Mouse (Mus musculus): ENCODE measurements at regions not wholly inside any gene's neighbourhood (a gene's known extent, or its start where the extent isn't known, plus 50 kb on each side); places are given as distances from the start of the nearest gene placed in this dataset.

DNA sequence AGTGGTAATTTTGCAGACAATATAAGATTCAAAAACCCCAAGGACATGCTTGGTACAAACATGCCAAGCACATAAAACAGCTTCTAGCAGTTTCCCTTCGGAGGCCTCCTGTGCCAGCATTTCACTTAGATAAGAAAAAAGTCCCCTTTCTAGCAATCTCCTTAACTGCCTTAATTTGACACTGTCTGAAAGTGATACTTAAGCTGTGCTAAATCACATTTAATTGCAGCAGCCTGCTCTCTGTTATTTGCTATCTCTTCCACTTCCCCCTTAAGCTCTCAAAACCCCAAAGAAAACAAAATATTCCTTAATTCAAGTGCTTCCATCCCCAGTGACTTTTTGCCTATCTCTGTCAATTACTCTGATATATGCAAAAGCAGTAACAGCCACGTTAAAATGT is 86.9 kb upstream of the Prokr2 start:
- no peak overlapping the region for H3K27ac ChIP-seq
- H3K9ac ChIP-seq = no peak overlapping the region
- 0 out of 2 replicates have a peak, but pooled peaks cover 3% of the 10 kb centered on the region for H3K4me1 ChIP-seq
- H3K4me3 ChIP-seq (replicated peaks) = no peak overlapping the region
- no peaks in the 10 kb centered on the region for H3K9me3 ChIP-seq (replicated peaks)
- no peaks in the 10 kb centered on the region for H3K36me3 ChIP-seq
- ATAC-seq (replicated peaks; ENCODE audit: low FRiP score) = no peak; the same call in 1 of the 2 replicates
- no peak overlapping the region for H3K4me2 ChIP-seq
- WGBS = 11% methylated on average over 2 of the region's 2 CpGs
- no peaks in the 10 kb centered on the region for H3K27me3 ChIP-seq

DNA sequence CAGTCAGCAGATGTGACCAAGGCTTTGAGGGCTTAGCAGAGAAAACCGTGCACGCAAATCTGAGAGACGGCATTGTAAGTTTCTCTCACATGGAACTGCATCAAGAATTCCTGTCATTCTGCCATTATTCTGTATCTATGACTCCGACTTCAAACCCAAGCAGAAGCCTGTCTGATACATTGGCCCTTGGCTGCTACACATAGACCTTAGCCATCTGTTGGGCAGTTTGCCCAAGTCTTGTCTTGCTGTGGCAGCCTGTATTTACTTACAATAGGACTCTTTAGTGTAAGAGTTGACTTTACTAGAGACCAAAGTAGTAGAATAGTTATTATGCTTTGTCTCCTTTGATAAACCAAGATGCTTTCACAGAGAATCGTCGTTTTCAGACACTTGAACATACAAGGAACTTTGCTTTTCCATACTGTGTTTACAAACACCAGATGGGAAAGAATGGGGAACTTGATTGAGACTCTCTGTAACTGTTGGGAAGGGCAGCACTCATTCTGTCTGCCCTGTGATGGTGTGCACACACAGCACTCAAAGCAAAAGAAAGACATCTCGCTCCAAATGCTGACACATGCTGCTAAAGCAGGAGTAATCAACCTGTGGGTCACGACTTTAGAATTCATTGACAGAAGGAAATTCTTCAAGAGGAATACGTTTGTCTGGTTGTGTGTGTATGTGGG is 83.9 kb upstream of the Prokr2 start:
- no peaks in the 10 kb centered on the region for H3K9me3 ChIP-seq (replicated peaks)

DNA sequence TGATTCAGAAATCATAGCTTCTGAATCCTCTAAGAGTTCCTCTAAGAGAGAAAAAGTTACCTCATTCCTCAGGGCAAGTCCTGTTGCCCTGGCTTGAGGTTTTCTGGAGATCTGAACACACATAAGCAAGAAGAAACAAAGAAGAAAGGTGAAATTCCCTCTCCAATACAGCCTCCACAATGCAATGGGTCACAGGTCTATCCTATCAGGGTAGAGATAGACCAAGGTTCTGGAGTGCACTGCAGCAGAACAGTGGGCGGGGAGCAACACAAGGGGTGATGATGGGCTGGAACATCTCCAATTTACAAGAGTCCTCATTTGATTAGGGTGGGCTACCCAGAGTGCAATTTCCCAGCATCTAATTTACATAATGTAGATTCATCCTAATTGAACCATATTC is 69.8 kb upstream of the Prokr2 start:
- 94% methylated on average over 1 of the region's 1 CpGs for WGBS
- ATAC-seq (replicated peaks; ENCODE audit: low FRiP score) = no peak

More for the DNA sequence above, 83.9 kb upstream of the Prokr2 start:
- Histone ChIP-seq H3K9ac (no peak overlapping the region), H3K27ac (no peak overlapping the region), H3K27me3 (no peaks in the 10 kb centered on the region), H3K36me3 (no peaks in the 10 kb centered on the region), H3K4me3 (replicated peaks) (no peak overlapping the region), H3K4me1 (0 out of 2 replicates have a peak, but pooled peaks cover 3% of the 10 kb centered on the region), H3K4me2 (no peak overlapping the region)
- 82% methylated on average over 9 of the region's 9 CpGs for WGBS
- ATAC-seq (replicated peaks; ENCODE audit: low FRiP score) = no peak

DNA sequence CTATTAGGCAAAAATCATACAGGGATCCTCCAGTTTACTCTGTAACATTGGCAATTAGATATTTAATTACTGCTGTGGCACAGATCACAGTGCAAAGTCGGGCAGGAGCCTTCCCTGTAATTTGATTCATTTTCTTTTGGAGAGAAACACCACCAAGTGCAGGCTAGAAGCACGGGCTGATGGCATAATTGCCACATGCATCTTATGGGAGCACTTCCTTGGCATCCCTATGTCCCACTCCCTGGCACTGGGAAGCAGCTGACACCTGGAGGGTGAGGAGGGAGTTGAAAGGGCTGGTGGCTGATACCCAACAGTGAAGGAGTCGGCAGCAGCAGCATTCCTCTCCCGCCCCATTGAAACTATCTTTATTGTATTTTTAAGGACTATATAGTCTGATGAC is 64.1 kb upstream of the Prokr2 start:
- Histone ChIP-seq H3K4me1 (peaks cover 6% of the 10 kb centered on the region; the same call in 1 of the 2 replicates), H3K4me3 (replicated peaks) (no peak overlapping the region), H3K9me3 (replicated peaks) (no peaks in the 10 kb centered on the region), H3K4me2 (no peak overlapping the region), H3K27ac (no peak overlapping the region), H3K9ac (no peak overlapping the region), H3K27me3 (no peaks in the 10 kb centered on the region), H3K36me3 (no peaks in the 10 kb centered on the region)
- no peak for ATAC-seq (replicated peaks; ENCODE audit: low FRiP score)
- WGBS = 58% methylated on average over 4 of the region's 4 CpGs

More for the DNA sequence above, 69.8 kb upstream of the Prokr2 start:
- Histone ChIP-seq H3K4me2 (no peak overlapping the region), H3K9me3 (replicated peaks) (no peaks in the 10 kb centered on the region), H3K9ac (no peak overlapping the region), H3K36me3 (no peaks in the 10 kb centered on the region), H3K27me3 (no peaks in the 10 kb centered on the region), H3K4me3 (replicated peaks) (no peak overlapping the region), H3K27ac (no peak overlapping the region), H3K4me1 (no peaks in the 10 kb centered on the region)

DNA sequence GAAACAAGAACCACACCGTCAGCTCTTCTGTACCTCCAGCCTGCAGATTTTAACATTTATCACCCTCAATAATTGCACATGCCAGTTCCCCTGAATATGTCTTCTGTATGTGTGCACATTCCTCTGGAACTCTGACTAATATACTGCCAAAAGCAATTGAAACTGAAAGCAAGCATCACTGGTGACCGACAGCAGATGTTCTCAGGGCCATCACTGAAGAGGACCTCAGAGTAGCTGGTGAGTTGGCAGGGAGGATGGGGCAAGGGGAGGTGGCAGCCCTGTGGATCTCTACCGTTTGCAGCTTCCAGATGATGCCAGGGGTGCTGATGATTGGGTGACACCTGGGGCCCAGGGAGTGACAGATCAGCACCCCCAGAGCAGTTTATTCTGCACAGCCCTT is 62.6 kb upstream of the Prokr2 start:
- H3K9ac ChIP-seq = no peak overlapping the region
- no peaks in the 10 kb centered on the region for H3K27me3 ChIP-seq
- ATAC-seq (replicated peaks; ENCODE audit: low FRiP score) = no peak
- H3K9me3 ChIP-seq (replicated peaks) = no peaks in the 10 kb centered on the region
- H3K36me3 ChIP-seq = no peaks in the 10 kb centered on the region
- no peak overlapping the region for H3K27ac ChIP-seq
- H3K4me2 ChIP-seq = no peak overlapping the region
- H3K4me1 ChIP-seq = peaks cover 7% of the 10 kb centered on the region; the same call in 1 of the 2 replicates
- H3K4me3 ChIP-seq (replicated peaks) = no peak overlapping the region
- 77% methylated on average over 3 of the region's 3 CpGs for WGBS

DNA sequence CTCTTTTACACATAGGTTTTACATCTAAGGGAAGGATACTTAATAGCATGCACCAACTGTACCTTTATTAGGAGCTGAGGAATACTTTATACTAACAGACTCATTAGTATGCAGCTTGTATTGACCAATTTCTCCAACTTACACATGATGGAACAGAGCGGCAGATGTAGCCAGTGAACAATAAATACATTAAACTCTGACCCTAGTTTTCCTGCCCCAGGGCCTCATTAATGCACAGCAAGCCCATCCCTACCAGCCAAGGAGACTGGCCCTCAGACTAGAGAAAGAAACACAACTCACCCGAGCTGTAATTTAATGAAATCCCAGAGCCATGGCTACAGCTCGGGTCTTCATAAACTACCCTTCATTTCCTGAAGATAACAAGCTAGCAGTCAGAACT is 60.8 kb upstream of the Prokr2 start:
- Histone ChIP-seq H3K4me1 (peaks cover 7% of the 10 kb centered on the region; the same call in 1 of the 2 replicates), H3K27ac (no peak overlapping the region), H3K9ac (no peak overlapping the region), H3K36me3 (no peaks in the 10 kb centered on the region), H3K9me3 (replicated peaks) (no peaks in the 10 kb centered on the region), H3K27me3 (no peaks in the 10 kb centered on the region), H3K4me3 (replicated peaks) (no peak overlapping the region), H3K4me2 (no peak overlapping the region)
- WGBS = 35% methylated on average over 3 of the region's 3 CpGs
- no peak for ATAC-seq (replicated peaks; ENCODE audit: low FRiP score)

DNA sequence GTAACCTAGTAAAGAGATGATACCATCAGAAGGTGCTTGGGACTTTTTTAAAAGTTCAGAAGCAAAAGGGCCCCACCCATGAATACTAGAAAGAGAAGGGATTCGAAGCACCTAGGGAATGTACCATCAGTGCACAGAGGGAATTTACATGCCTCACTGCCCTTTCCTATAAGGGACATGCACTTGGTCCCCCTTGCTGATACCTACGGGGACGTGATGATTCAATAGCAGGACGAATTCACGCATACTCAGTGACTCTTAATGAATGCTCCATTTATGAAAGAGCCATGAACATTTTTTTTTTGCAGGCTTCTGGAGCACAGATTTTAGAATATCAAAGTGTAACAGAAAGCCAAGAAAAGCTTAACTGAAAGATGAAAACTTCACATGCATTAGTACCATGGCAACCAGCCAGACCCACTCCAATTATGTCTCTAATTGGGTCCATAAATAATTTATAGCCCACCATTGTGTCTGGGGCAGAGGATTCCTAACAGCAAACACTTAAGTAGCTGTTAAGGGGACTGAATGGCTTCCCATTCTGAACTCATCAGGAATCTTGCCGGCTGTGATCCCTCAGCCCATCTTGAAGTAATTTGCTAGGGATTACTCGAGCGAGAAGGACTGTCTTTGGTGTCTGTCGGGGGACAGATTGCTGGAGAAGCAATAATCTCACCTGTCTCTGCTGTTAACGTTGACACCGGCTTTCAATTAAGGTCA is 59.4 kb upstream of the Prokr2 start:
- Histone ChIP-seq H3K9ac (no peak overlapping the region), H3K27me3 (no peaks in the 10 kb centered on the region), H3K9me3 (replicated peaks) (no peaks in the 10 kb centered on the region), H3K4me1 (peaks cover 7% of the 10 kb centered on the region; the same call in 1 of the 2 replicates), H3K36me3 (no peaks in the 10 kb centered on the region), H3K4me3 (replicated peaks) (no peak overlapping the region), H3K27ac (no peak overlapping the region), H3K4me2 (no peak overlapping the region)
- WGBS = 25% methylated on average over 11 of the region's 11 CpGs
- ATAC-seq (replicated peaks; ENCODE audit: low FRiP score) = peak; percentile 54; the same call in 1 of the 2 replicates
